Mouse (Mus musculus): ENCODE data around the gene Runx1. TPM values are rescaled to one million over a fixed set of nuclear protein-coding genes. Genes with fewer than 3 reads are reported as not detected.

Gene Runx1
- polyA plus RNA-seq, 1 experiment, result 87.4 TPM

GRCm38 (mm10) chr16:92632115-92632763 lies 193.7 kb downstream of the Runx1 start:
- Histone ChIP-seq H3K27me3 (ENCODE audit: control insufficient read depth, insufficient read depth, low read length) (no peaks in the 10 kb centered on the region), H3K4me3 (ENCODE audit: control insufficient read depth, insufficient read depth, low read length) (no peak overlapping the region), H3K4me1 (replicated peaks; ENCODE audit: control insufficient read depth, insufficient read depth, low read length) (peaks cover 7% of the 10 kb centered on the region; the same call in 1 of the 2 replicates), H3K27ac (ENCODE audit: control insufficient read depth, insufficient read depth, low read length) (no peak overlapping the region; the same call in 1 of the 2 replicates), H3K36me3 (ENCODE audit: control insufficient read depth, insufficient read depth, low read length) (peaks cover 19% of the 10 kb centered on the region)
- DNase-seq, result no peak
- TF ChIP-seq POLR2A (IDR thresholded peaks at IDR 0.05; ENCODE audit: control insufficient read depth, extremely low read depth, insufficient read depth, low read length, poor library complexity) (no peak), CTCF (IDR thresholded peaks at IDR 0.05; ENCODE audit: borderline replicate concordance, control insufficient read depth, extremely low read depth, insufficient read depth, low read length, poor library complexity) (no peak)
- 82% methylated on average over 11 of the region's 11 CpGs for WGBS

- Histone ChIP-seq H3K4me3 (ENCODE audit: control insufficient read depth, insufficient read depth, low read length) (no peak overlapping the region), H3K27me3 (ENCODE audit: control insufficient read depth, insufficient read depth, low read length) (no peaks in the 10 kb centered on the region), H3K4me1 (replicated peaks; ENCODE audit: control insufficient read depth, insufficient read depth, low read length) (peaks cover 7% of the 10 kb centered on the region; the same call in 1 of the 2 replicates), H3K36me3 (ENCODE audit: control insufficient read depth, insufficient read depth, low read length) (peaks cover 25% of the 10 kb centered on the region), H3K27ac (ENCODE audit: control insufficient read depth, insufficient read depth, low read length) (no peak overlapping the region)
- DNase-seq, result no peak
- WGBS, result 89% methylated on average over 6 of the region's 6 CpGs
- TF ChIP-seq CTCF (IDR thresholded peaks at IDR 0.05; ENCODE audit: borderline replicate concordance, control insufficient read depth, extremely low read depth, insufficient read depth, low read length, poor library complexity) (no peak), POLR2A (IDR thresholded peaks at IDR 0.05; ENCODE audit: control insufficient read depth, extremely low read depth, insufficient read depth, low read length, poor library complexity) (no peak)
These were observed 194.3 kb downstream of the Runx1 start for GRCm38 (mm10) chr16:92631637-92632036.

- Histone ChIP-seq H3K36me3 (ENCODE audit: control insufficient read depth, insufficient read depth, low read length) (peaks cover 26% of the 10 kb centered on the region), H3K4me3 (ENCODE audit: control insufficient read depth, insufficient read depth, low read length) (no peak overlapping the region), H3K4me1 (replicated peaks; ENCODE audit: control insufficient read depth, insufficient read depth, low read length) (peaks cover 7% of the 10 kb centered on the region; the same call in 1 of the 2 replicates), H3K27me3 (ENCODE audit: control insufficient read depth, insufficient read depth, low read length) (no peaks in the 10 kb centered on the region), H3K27ac (ENCODE audit: control insufficient read depth, insufficient read depth, low read length) (no peak overlapping the region)
- no peak for DNase-seq
- TF ChIP-seq POLR2A (IDR thresholded peaks at IDR 0.05; ENCODE audit: control insufficient read depth, extremely low read depth, insufficient read depth, low read length, poor library complexity) (no peak), CTCF (IDR thresholded peaks at IDR 0.05; ENCODE audit: borderline replicate concordance, control insufficient read depth, extremely low read depth, insufficient read depth, low read length, poor library complexity) (no peak)
- WGBS, result 96% methylated on average over 5 of the region's 5 CpGs
These were observed 195.0 kb downstream of the Runx1 start for GRCm38 (mm10) chr16:92630950-92631349.

- H3K36me3 ChIP-seq (ENCODE audit: control insufficient read depth, insufficient read depth, low read length), result peaks cover 26% of the 10 kb centered on the region
- 99% methylated on average over 7 of the region's 7 CpGs for WGBS
These were observed 196.1 kb downstream of the Runx1 start for GRCm38 (mm10) chr16:92629829-92630228.

GRCm38 (mm10) chr16:92627262-92627661 lies 198.7 kb downstream of the Runx1 start:
- Histone ChIP-seq H3K27ac (ENCODE audit: control insufficient read depth, insufficient read depth, low read length) (no peak overlapping the region), H3K27me3 (ENCODE audit: control insufficient read depth, insufficient read depth, low read length) (no peaks in the 10 kb centered on the region), H3K36me3 (ENCODE audit: control insufficient read depth, insufficient read depth, low read length) (peaks cover 18% of the 10 kb centered on the region), H3K4me3 (ENCODE audit: control insufficient read depth, insufficient read depth, low read length) (no peak overlapping the region), H3K4me1 (replicated peaks; ENCODE audit: control insufficient read depth, insufficient read depth, low read length) (peaks cover 11% of the 10 kb centered on the region)
- TF ChIP-seq CTCF (IDR thresholded peaks at IDR 0.05; ENCODE audit: borderline replicate concordance, control insufficient read depth, extremely low read depth, insufficient read depth, low read length, poor library complexity), result no peak
- TF ChIP-seq POLR2A (IDR thresholded peaks at IDR 0.05; ENCODE audit: control insufficient read depth, extremely low read depth, insufficient read depth, low read length, poor library complexity), result no peak
- WGBS, result 94% methylated on average over 6 of the region's 6 CpGs
- DNase-seq, result no peak

More at GRCm38 (mm10) chr16:92629829-92630228, 196.1 kb downstream of the Runx1 start:
- Histone ChIP-seq H3K27ac (ENCODE audit: control insufficient read depth, insufficient read depth, low read length) (no peak overlapping the region), H3K4me1 (replicated peaks; ENCODE audit: control insufficient read depth, insufficient read depth, low read length) (peaks cover 7% of the 10 kb centered on the region; the same call in 1 of the 2 replicates), H3K4me3 (ENCODE audit: control insufficient read depth, insufficient read depth, low read length) (no peak overlapping the region), H3K27me3 (ENCODE audit: control insufficient read depth, insufficient read depth, low read length) (no peaks in the 10 kb centered on the region)
- no peak for TF ChIP-seq CTCF (IDR thresholded peaks at IDR 0.05; ENCODE audit: borderline replicate concordance, control insufficient read depth, extremely low read depth, insufficient read depth, low read length, poor library complexity)
- TF ChIP-seq POLR2A (IDR thresholded peaks at IDR 0.05; ENCODE audit: control insufficient read depth, extremely low read depth, insufficient read depth, low read length, poor library complexity), result no peak
- no peak for DNase-seq

- Histone ChIP-seq H3K4me3 (ENCODE audit: control insufficient read depth, insufficient read depth, low read length) (no peak overlapping the region), H3K27ac (ENCODE audit: control insufficient read depth, insufficient read depth, low read length) (no peak overlapping the region), H3K4me1 (replicated peaks; ENCODE audit: control insufficient read depth, insufficient read depth, low read length) (peaks cover 23% of the 10 kb centered on the region), H3K36me3 (ENCODE audit: control insufficient read depth, insufficient read depth, low read length) (peaks cover 13% of the 10 kb centered on the region), H3K27me3 (ENCODE audit: control insufficient read depth, insufficient read depth, low read length) (no peaks in the 10 kb centered on the region)
- TF ChIP-seq CTCF (IDR thresholded peaks at IDR 0.05; ENCODE audit: borderline replicate concordance, control insufficient read depth, extremely low read depth, insufficient read depth, low read length, poor library complexity) (no peak), POLR2A (IDR thresholded peaks at IDR 0.05; ENCODE audit: control insufficient read depth, extremely low read depth, insufficient read depth, low read length, poor library complexity) (no peak)
- WGBS, result 95% methylated on average over 11 of the region's 11 CpGs
- no peak for DNase-seq
These were observed 202.0 kb downstream of the Runx1 start for GRCm38 (mm10) chr16:92623953-92624352.
